Mouse (Mus musculus) layer of hippocampus, postnatal 10 days (tissue): ENCODE measurements around the gene Lgr5. TPM values are rescaled to one million over a fixed set of nuclear protein-coding genes. Genes with fewer than 3 reads are reported as not detected.

ENCODE experiments used
- DNase-seq, 2 experiments: peaks; one replicate each; pipeline ENCODE4 v3.0.0; 2021; ENCODE audit warnings: low spot score in 2 of 2
- total RNA-seq, 2 experiments: library from RNA; stranded (reverse); gene quantifications; 2 replicates each; pipeline ENCODE4 v1.2.3; 2021

The Lgr5 gene
- total RNA-seq, 2 experiments from 2014 or later: 2.2 to 2.6 TPM

DNA sequence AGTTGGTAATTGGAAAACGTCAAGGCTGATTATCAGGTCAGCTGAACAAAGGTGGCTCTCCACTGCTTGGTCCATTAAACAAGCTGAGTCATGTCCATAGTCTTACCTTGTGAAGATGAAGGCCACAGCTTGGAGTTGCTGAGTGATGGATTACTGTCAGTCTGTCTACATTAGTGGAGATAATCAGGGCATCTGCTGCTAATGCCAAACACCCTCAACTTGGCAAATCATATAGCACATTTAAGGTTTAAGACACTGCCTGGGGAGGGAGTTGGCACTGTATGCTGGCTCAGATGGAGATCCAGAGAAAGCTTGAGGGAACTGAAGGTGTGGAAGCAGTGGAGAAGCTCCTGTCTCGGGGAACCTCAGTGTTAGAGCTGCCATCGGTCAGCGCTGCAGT, 150.3 kb downstream of the Lgr5 start:
- no peak for DNase-seq

DNA sequence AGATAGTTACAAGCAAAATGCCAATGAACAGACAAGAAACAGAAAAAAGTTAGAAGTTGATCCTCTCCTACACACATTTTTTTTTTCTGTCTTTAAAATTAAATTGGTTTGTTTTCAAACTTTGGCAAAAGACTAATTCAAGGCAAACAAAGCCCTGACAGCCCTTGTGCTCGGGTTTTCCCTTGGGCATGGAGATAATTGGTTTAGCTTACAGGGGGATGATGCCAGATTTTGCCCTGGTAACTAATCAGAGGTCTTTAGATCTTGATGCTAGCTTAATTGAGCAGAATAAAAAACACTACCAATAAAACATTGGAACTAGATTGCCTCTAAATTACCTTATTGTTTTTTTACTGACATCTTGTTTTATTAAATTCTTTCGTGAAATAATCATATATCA, 162.2 kb downstream of the Lgr5 start:
- DNase-seq: no peak

DNA sequence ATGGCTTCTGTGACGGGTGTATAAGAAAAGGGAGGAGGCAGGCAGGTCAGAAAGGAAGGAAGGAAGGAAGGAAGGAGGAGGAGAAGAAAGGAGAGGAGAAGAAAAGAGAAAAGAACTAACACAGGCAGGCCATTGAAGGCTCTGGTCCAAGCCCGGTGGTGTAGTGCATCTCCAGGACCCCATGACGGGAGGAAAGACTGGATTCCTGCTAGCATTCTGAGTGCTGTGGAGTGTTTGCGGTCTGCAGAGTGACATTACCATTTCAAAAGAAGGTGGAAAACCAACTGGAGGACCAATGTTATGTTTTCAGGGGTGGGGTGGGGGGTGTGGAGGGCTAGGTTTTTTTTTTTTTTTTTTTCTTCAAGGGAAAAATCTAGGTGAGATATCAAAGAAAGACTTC, 165.6 kb downstream of the Lgr5 start:
- no peak for DNase-seq

DNA sequence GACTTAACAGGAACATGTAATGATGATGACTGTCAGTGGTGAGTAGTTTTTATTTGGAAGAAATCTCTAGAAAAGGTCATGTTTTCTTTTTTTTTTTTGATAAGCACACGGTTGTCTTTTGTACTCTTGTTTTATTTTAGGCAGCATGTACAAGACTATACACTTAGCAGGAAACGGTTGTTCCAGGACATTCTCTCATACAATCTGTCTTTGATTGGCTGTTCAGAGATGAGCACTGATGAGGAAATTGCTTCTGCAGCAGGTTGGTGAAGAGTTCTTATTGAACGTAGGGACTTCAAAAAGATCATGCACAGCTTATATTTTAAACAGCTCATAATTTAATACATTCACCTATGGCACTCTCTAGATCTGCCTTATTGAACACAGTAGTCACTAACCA, 173.5 kb downstream of the Lgr5 start:
- no peak for DNase-seq

DNA sequence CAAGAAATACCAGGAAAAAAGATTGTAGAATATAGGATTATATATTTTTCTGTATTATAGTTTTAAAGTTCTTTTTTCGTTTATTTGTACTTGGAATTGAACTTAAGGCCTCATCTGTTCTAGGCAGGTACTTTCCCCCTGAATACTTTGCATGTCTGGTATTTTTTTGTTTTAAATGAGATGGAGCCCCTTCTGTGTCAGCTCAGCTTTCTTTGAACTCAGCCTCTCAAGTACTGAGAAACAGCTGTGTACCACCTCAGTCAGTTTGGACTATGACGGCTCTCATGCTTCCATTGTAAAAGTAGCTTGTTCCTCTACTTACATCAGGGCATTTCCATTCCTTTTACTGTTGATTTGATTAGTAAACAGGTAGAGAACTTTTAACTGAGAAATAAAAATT, 174.1 kb downstream of the Lgr5 start:
- no peak for DNase-seq

DNA sequence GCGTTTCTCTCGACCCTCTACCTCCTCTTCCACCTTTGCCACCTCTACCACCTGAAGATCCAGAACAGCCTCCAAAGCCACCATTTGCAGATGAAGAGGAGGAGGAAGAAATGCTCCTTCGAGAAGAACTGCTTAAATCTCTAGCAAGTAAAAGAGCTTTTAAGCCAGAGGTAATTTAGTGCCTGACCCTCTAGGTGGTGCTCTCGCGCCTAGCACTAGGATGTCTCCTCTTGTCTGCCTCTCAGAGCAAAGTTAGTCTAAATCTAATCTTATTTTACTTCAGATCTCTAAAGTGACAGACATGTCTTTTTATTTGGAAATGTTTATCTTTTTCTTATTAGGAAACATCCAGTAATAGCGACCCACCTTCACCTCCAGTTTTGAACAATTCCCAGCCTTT, 181.2 kb downstream of the Lgr5 start:
- peak; percentile 64 to 72 for DNase-seq

Other genes with a start within 250 kb of the Lgr5 start
- gene Tmem19, start 225.3 kb downstream of the Lgr5 start, total RNA-seq: 10 to 100 TPM; 49.8 to 52.0 TPM
- gene Thap2, start 203.3 kb downstream of the Lgr5 start, total RNA-seq: 10 to 100 TPM; 12.2 to 13.4 TPM
- gene Zfc3h1, start 202.8 kb downstream of the Lgr5 start, total RNA-seq: 10 to 100 TPM; 50.1 to 54.9 TPM
- gene A930009A15Rik, start 17.8 kb downstream of the Lgr5 start, total RNA-seq: 1 to 10 TPM; 1.1 to 1.8 TPM
- under 1 TPM; 0.62 to 0.69 TPM for gene Tspan8, start 229.1 kb upstream of the Lgr5 start, total RNA-seq